Mouse (Mus musculus) left cerebral cortex, adult 8-10 months (tissue): ENCODE data around the gene Hspb2. TPM values are rescaled to one million over a fixed set of nuclear protein-coding genes. Genes with fewer than 3 reads are reported as not detected.

ENCODE experiments used
- DNase-seq, 2 experiments: peaks; one replicate each; pipeline ENCODE4 v3.0.0; 2022; ENCODE audit warnings: low spot score in 2 of 2
- total RNA-seq, 4 experiments: library from RNA; stranded (reverse); gene quantifications; 2 replicates each; pipeline ENCODE4 v1.2.4; 2022

The Hspb2 gene
- total RNA-seq, 4 experiments from 2014 or later = 0.74 to 2.4 (median 1.9) TPM

DNA sequence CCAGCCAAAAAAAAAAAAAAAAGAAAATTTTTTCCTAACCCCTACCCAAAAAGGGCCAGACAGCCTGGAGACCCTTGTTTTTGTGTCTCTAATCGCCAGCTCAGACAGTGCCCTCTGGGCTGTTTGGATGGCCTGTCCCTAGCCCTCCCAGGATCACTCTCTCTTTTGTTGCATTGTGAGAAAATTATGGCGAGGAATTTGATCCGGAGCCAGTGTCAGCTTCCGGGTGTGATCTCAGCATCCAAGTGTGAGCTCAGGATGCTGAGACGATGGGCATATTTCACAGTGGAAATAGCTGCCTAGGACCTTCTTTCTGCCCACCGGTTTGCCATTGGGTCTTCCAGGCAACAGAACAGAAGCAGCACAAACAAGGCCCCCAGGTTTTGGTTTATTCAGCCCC, 1.4 kb downstream of the Hspb2 start:
- DNase-seq = no peak

DNA sequence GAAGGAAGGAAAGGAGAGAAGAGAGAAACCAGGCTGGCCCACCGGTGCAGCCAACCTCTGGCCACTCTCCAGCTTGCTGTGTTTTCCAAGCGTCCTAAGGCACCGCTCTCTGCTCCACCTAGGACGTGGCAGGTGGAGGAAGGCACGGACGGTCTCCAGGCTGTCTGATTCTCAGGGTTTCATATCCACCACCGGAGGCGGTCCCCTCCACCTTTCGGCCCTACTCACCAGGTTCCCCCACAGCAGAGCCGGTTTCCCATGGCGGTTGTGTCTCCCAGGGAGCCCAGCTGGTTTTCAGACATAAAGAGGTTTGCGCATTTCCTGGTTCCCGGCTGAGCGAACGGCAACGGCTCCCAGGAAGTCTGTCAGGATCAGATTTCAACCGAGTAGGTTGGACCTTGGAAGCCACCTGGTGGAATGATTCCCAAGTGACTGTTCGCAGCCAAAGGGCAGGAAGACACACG, 5.9 kb downstream of the Hspb2 start, which contains the start of gene 2310030G06Rik:
TSS of gene 2310030G06Rik (minus strand) at position 323 of the 464 bp plus-strand sequence.
- DNase-seq = no peak

DNA sequence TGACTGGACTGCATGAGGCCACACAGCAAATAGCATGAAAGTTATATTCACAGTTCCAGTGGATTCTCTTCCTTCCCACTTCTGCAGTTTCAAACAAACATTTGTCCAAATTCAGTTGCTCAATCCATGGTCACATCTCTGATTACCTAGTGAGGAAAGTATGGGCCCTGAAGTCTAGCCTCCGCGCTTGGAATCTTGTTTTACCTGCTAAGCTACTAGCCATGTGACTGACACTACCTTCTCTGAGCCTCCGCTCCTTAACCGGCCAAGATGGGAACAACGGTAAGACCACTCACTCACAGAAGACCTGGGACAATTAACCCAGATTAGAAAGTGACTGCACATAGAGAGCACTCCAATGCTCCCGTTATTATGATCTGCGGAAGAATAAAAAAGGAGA, 6.3 kb downstream of the Hspb2 start:
- no peak for DNase-seq

DNA sequence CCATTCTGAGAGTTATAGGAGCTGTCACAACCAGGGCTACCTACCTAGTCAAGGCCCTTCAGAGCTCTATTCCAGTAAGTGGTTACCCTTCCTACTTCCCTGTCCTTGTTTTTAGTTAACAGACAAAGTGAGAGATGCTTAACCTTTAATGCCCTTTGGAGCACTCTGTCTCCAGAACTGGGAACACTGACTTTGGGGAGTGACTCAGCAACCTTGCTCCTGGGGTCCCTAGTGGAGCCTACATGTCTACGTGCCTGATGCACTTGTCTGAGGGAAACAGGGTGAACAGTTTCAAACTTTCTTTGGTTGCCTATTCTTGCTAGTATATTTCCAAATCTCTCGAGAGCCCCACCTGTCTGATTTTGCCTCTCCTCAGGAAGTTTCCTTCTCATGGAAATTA, 9.4 kb downstream of the Hspb2 start:
- DNase-seq = no peak

DNA sequence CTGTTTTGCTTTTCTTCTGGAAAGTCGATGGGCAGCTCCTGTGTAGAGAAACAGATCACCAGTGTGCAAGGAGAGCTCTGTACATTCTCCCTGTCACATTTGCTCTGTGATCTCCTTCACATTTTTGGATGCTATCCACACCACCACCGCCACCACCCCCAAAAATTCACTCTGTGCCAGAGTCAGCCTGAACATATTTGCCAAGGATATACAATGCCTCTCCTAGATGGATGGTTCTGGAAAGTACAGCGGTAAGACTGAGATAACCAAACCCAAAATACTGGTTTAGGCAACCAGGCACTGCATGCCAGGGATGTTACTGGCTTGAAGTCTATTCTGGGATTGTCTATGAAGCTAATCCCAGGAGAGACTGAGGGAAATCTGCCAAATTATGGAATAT, 9.9 kb downstream of the Hspb2 start:
- DNase-seq = no peak

DNA sequence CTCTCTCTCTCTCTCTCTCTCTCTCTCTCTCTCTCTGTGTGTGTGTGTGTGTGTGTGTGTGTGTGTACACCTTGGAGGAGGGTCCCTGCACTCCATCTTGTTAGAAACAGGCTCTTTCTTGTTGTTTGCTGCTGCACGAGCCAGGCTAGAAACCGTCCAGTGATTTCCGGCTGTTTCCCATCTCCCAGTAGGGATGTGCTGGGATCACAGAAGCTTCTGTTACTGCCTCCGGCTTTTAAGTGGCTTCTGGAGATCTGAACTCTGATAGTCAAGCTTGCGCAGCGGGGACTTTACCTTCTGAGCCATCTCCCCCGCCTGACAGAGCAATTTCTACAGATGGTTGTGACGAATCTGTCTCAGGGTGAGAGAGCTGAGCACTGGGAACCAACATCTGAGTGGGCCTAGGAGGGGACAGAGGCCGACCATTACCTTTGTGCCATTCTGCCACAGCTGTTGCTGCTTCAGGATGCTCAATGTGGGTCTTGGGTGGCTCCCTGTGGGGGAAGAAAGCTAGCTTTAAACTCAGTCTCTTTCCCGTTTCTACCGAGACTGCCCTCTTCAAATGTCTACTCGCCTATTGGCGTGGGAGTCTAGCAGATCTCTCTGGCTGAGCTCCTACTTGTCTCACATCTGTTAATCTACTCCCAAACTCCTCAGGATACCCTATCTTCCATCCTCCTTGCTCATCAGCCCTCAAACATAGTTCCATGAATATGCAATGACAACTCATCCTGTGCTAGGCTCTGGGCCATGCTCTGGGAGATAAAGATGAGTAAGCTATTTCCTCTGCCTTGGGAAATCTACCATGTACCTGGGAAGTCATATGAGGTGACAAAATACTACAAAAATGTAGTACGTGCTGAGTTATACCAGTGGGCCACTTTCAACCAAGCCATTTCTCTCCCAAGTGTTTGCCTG, 11.0 kb downstream of the Hspb2 start:
- no peak for DNase-seq

DNA sequence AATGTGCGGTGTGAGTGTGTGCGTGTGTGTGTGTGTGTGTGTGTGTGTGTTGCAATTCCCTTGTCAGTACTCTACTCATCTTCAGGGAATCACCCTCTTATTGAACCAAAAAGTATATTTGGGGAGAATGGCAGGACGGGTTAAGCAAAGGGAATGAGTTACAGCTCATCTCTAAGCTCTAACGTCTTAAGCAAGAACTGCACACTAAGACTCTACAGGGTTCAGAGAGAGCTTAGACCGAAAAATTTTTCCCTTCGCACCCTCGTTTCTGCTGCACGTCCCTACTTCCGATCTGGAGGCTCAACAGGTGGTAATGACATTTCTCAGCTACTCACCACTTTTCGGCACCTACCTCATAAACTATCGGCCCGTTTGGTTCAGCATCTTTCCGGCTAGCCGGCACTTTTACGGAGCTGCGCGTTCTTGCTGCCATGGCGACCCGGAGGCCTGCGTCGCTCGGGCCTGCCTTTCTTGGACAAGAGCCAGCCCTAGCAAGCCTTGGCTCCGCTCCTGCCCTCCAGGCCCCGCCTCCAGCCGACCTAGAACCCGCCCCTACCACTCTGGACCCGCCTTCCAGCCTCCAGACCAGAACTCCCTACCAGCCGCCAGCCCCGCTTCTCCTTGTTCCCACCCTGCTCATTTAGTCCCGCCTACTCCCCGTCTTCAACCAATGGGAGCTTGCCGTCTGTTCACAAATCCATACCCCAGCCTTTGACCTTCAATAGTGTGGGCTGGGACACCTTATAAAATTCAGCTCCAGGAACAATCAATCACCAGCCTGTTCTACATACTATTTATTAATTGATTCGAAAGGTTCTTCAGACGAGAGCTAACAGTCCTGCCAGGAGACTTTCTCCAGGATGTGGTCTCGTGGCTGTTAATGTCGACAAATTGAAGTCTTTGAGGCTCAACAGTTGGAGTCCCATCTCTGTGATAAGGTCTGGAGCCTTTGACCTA, 13.0 kb downstream of the Hspb2 start, which contains the start of gene Dixdc1:
TSS of gene Dixdc1 (minus strand) at position 604 of the 957 bp plus-strand sequence.
- peak; percentile 80 to 84 for DNase-seq

DNA sequence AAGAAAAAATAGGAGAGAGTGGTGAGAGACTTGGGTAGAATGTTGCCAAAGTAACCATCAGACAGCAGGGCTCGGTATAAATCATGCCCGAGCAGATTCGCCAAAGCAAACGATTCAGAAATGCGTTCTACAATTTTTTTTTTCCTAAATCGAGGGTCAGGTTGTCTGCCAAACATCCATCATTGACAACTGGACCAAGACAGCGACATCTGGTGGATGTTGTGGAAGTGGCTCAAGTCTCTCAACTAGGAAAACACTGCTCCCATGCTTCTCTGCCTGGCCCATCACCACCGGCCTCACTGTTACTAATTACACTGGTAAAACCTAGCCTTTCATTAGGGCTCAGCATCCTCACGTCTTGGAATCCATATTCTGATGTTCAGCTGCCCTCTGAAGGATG, 17.2 kb downstream of the Hspb2 start:
- DNase-seq = no peak

DNA sequence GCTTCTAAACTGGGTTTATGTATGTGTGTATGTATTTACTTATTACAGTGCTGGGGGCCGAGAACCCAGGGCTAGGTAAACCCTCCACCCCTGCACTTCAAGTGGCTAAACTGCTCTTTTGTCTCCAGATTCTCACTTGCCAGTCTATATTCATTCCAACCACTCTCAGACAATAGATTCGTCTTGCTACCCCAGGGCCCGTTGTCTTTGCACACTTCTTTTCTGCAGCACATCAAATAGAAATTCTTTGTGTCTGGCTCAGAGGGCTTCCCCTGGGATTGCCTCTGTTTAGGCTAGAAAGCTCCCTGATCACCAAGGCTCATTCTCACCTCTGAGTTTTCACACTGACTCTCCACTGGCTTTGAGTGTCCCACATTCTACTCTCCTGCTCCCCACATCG, 19.6 kb downstream of the Hspb2 start:
- no peak for DNase-seq

DNA sequence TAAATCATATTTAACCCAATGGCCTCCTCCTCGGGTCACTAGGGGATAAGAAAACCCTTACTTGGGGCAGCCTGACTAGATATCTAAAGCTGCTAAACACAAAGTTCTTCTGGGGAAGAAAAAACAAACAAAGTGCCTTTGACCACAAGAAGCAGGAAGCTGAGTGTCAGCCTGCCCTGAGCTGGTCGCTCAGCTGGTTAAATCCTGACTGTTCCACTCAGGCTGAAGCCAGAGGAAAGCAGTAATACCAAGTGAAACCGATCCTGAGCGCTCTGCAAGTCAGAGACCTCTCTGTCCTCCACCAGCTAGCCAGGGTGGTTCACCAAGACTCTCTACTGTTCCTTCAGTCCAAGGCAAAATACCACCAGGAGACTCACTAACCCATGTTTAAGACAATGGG, 22.6 kb downstream of the Hspb2 start:
- no peak for DNase-seq

DNA sequence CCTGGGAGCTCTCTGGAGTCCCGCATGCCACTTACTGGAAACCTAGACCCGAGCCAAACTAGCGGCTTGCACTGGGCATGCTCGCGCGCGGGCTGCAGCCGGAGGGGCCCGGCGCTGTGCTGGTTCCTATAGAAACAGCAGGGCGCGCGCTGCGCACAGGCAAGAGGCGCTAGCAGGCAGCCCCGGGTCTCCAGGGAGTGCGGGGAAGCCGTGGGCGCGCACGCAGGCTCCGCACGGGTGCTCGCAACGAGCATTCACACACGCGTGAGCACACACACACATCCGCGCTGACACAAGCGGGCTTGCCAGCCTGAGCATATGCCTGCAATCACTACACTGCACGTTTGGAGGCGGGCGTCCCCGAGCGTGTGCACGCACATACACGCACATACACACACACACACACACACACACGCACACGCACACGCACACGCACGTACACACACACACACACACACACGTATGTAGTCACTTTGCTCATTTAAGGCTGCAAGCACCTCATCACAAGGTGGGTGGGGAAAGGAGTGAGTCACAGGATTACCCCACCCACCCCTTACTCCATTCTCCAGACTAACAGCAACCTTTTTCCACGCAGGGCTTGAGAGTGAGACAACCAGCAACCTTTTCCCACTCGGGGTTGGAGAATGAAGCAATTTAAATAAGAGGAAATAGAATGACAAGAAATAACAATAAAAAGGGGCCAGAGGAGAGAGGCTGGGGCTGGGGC, 24.1 kb downstream of the Hspb2 start:
- DNase-seq = peak; percentile 64 to 92

DNA sequence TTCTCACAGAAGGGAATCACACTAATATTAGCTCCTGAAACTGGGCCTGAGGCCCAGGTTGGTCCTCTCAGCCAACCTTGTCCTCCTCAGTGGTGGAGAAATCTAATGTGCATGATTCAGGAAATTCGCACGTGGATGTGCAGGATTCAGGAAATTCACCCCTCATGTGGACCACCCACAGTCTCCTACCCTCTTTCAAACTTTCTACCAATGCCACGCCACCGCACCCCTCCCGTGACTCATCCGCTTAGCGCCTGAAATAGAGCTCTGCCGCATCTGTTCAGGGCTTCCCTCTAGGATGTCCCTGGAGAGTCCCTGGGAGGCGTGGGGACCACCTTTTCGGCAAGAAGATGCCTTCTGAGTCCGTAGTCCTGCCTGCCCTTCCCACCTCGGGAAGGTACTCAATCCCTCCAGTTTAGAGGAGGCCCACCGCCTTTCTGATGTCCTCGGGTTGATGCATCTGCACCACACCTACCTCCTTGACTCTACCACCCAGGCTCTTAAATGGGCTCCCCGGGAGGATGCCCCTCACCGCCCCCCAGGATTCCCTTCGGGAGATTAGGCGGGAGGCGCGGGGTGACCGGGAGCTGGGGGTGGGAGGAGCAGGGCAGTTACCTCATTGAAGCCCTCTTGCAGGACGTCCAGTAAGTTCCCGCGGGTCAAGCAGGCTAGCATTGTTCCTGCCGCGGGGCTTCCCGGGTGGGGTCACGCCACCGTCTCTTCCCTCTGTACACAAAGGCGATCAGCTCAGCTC, 24.8 kb downstream of the Hspb2 start:
- DNase-seq = peak in 1 of 2 experiments; percentile 79

DNA sequence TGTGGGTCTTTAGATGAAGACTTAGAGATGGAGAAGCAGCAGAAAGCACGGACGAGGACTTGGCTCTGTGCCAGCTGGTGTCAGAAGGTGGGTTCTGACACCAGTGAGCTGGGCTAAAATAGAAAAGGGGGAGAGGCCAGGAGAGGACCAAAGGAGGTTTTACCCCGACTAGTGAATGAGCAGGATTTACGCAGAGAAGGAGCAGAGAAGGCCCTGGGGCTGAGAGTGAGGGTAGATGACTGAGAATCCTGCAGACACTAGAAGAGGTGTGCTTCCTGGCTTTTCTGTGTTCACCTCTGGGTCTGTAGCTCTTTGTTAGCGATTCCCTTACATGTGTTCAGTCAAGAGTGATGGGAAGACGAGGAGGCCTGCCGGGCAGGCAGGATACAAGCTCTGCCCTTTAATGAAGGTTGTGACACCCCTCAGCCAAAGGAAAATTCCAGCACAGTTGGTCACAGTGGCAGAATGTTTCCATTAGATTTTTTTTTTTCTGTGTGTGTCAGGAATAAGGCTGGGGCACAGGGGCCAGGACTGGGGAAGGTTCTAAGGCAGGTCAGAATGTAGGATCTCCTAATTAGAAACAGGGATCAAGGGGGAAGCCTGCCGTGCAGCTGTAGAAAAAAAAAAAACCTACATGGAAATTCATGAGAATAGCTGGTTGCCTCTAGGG, 26.1 kb downstream of the Hspb2 start:
- no peak for DNase-seq

DNA sequence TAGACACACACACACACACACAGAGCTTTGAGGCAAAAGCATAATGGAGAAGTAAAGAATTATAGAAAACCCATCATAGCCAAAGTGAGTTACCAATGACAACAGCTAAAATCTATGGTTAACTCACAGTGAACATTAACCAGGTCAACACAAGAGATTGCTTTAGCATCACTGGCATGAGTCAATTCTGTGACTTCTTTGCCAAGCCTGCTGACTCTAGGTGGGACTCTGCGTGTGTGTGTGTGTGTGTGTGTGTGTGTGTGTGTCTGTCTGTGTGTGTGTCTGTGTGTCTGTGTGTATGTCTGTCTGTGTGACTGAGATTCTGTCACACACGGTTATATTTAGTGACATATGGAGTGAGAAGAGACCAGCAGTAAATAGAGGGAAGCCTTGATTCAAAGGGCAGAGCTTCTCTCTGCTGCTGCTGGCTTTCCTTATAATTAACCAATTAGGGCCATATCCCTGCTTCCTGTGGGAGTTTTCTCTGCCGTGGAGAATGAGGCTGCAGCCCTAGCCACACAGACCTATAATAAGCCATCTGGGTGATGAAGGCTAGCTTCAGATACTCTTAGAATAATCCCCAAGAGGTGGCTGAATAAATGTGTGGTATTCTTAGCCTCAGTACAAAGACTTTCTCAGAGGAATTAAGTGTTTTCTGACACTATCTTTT, 27.4 kb downstream of the Hspb2 start:
- DNase-seq = no peak

DNA sequence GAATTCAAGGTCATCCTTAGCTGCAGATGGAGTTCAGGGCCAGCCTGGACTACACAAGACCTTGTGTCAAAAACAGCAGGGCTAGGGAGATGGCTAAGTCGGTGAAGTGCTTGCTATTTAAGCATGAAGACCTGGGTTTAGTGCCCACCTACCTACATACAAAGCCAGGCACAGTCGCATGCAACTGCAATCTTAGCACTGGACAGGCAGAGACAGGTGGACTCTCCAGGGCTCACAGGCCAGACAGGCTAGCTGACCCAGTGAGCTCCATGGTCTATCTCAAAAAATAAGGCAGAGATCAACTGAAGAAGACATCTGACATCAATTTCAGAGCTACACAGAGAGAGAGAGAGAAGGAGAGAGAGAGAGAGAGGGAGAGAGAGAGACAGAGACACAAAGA, 28.0 kb downstream of the Hspb2 start:
- no peak for DNase-seq

DNA sequence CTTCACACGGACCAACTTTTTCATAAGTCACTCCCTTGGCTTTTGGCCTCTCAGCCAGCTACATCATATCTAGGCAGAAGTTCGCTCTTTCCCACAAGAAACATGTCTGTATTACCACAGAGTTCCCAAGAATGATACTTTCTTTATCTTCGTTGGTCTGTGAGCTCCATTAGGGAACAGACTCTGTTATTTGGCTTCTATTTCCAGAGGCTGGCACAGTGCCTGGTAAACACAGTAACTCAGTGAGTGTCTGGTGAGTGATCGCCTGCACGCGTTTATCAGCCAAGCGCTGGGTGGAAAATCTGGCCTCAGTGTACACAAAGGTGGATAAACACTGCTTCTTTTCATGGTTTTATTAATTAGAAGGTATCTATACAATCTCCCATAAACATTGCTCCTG, 28.7 kb downstream of the Hspb2 start:
- no peak for DNase-seq

DNA sequence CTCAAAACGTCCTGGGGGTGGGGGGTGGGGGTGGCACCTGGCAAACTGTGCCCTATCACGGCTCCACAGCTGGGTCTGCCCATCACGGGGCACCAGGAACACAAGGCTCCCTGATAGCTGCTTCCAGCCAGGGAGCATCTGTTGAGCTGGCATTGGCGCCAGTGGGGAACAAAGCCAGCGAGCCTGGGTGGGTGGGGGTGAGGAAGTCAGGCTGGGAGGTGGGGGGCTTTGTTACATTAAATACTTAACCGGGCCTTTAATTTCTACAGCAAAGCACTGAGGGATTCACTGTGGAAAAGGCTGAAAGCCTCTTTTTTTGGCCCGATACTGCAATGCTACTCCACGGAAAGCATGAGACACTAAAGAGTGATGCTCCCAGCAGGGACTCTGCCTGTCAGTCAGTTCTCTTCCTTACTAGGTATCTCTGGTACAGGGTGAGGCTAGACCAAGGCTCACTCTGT, 29.7 kb downstream of the Hspb2 start:
- DNase-seq = no peak

DNA sequence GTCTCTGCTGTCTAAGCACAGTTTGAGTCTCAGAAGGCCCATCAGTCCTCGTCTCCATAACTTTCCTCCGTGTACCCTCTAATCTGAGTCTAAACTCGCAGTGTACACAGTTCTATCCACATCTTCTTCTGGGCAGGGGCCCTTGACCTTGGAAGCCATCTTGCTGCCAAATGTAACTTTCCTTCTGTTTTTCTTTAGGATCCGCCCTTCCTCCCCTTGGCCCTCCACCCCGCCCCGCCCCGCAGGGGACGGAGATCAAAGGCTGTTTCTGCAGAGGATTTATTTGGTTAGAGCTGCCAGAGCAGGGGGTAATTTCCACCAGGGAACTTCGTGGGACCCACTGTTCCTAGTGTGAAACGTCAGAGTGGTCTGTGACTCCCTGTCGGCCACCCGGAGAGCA, 31.1 kb downstream of the Hspb2 start:
- no peak for DNase-seq

DNA sequence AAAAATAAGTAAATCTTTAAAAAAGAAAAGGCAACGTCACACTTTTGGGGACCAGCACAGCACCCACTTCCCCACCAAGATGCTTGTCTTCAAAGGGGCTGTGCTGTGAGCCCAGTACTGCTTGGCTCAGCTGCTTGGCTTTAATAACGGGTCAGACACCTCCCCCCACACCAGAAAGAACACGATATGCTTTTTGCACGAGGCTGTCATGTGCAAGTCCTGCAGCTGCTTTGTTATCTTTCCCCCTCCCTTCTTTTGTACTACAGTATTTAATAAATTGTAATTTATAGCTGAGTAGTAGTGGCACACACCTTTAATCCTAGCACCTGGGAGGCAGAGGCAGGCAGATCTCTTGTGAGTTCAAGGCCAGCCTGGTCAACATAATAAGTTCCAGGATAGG, 33.3 kb downstream of the Hspb2 start:
- no peak for DNase-seq
